8 mouse cellular contexts compared by ENCODE assay signal in the genomic region with DNA sequence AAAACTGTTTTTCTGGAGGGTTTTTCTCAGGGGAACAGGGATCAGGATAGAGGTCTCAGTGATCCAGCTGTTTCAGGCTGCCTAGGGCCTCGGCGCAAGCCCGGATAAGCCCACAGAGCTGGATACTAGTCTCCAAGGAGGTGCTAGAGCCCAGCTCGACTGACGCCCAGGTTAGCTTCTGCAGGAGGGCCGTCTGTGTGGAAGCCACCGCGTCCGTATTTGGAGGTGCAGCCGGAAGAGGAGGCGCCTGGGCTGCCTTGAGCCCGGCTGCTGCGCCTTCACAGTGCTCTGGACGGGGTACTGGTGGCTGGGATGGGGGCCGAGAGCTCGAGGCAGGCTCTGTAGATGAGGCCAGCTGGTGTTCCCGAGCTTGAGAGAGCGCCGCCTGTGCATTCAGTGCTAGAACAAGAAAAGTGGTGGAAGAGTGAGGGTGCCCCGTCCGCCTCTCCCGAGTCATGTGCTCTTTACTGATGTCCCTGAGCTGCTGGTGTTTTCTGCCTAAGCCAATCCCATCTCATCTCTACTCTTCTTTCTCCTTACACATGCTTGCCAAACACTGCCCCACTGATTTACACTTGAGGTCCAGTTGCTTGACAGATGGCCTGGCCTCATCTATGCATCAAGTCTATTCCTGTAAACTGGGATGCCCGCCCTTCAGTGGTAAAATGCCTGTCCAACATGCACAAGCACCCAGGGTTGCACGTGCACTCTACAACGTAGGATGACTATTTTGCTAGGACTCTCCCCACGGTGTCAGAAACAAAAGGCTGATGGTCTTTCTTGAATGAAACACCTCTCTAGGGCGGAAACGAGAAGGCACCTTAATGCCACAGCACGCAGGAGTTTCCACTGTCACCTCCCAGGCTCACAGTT. TPM values are rescaled to one million over a fixed set of nuclear protein-coding genes. Genes with fewer than 3 reads are reported as not detected.
DNase-seq lines count a peak whose midpoint lies in the region; ATAC-seq and TF ChIP-seq lines count a peak whose summit lies in the region.

No protein-coding gene starts in this region.

- no peak for ATAC-seq in heart, embryonic 15.5 days (replicated peaks; ENCODE audit: insufficient number of reproducible peaks, insufficient read depth, low FRiP score, low read depth)
- ATAC-seq in limb, embryonic 14.5 days (ENCODE audit: low FRiP score, low read depth): no peak
- no peak for ATAC-seq in stomach, embryonic 16.5 days (ENCODE audit: insufficient read depth, low FRiP score)

- peaks cover 5% of the 10 kb centered on the region; the same call in 1 of the 2 replicates for H3K36me3 ChIP-seq in heart, embryonic 15.5 days
- H3K36me3 ChIP-seq in limb, embryonic 14.5 days (ENCODE audit: control insufficient read depth, insufficient read depth, low read length): peaks cover 8% of the 10 kb centered on the region
- H3K36me3 ChIP-seq in stomach, embryonic 16.5 days (ENCODE audit: control insufficient read depth, insufficient read depth, low read length): no peaks in the 10 kb centered on the region

- H3K4me3 ChIP-seq in left cerebral cortex, adult 2 months: peak overlapping the region; percentile 58
- peak overlapping the region; percentile 78 for H3K4me3 ChIP-seq in heart, embryonic 15.5 days
- peak overlapping the region; percentile 80 for H3K4me3 ChIP-seq in limb, embryonic 14.5 days (replicated peaks; ENCODE audit: low read length)
- H3K4me3 ChIP-seq in stomach, embryonic 16.5 days (replicated peaks; ENCODE audit: low read length): peak overlapping the region; percentile 85

- intact Hi-C loops in left cerebral cortex, adult 2 months (cut with DNase I): loop anchor here (2.0 kb wide), 1 partner anchor 40 kb away; a partner anchor contains a TSS
- intact Hi-C loops in left cerebral cortex, postnatal 36 days (cut with DNase I): no loop called here

- peak overlapping the region; percentile 76 for H3K4me2 ChIP-seq in heart, embryonic 15.5 days
- H3K4me2 ChIP-seq in limb, embryonic 14.5 days (replicated peaks; ENCODE audit: low read depth, low read length, severe bottlenecking): peak overlapping the region; percentile 93
- H3K4me2 ChIP-seq in stomach, embryonic 16.5 days (ENCODE audit: low read depth, low read length): peak overlapping the region; percentile 88

- H3K4me1 ChIP-seq in heart, embryonic 15.5 days (replicated peaks): peaks cover 49% of the 10 kb centered on the region
- peaks cover 34% of the 10 kb centered on the region for H3K4me1 ChIP-seq in limb, embryonic 14.5 days (ENCODE audit: control insufficient read depth, insufficient read depth, low read length)
- peaks cover 44% of the 10 kb centered on the region for H3K4me1 ChIP-seq in stomach, embryonic 16.5 days (ENCODE audit: control insufficient read depth, insufficient read depth, low read length)

- H3K27ac ChIP-seq in left cerebral cortex, adult 2 months: no peak overlapping the region
- H3K27ac ChIP-seq in heart, embryonic 15.5 days: no peak overlapping the region
- H3K27ac ChIP-seq in limb, embryonic 14.5 days (replicated peaks; ENCODE audit: low read depth, low read length): no peak overlapping the region
- no peak overlapping the region for H3K27ac ChIP-seq in stomach, embryonic 16.5 days (ENCODE audit: low read length)

- H3K27me3 ChIP-seq in heart, embryonic 15.5 days: peaks cover 1% of the 10 kb centered on the region; the same call in 1 of the 2 replicates
- no peaks in the 10 kb centered on the region for H3K27me3 ChIP-seq in limb, embryonic 14.5 days (ENCODE audit: control insufficient read depth, insufficient read depth, low read length)
- no peaks in the 10 kb centered on the region; the same call in none of the 2 replicates for H3K27me3 ChIP-seq in stomach, embryonic 16.5 days (ENCODE audit: control insufficient read depth, insufficient read depth, low read length)

- no peaks in the 10 kb centered on the region for H3K9me3 ChIP-seq in heart, embryonic 15.5 days (replicated peaks)
- no peaks in the 10 kb centered on the region for H3K9me3 ChIP-seq in limb, embryonic 14.5 days (ENCODE audit: control insufficient read depth, low read length)
- no peaks in the 10 kb centered on the region for H3K9me3 ChIP-seq in stomach, embryonic 16.5 days (replicated peaks; ENCODE audit: control insufficient read depth, low read length)

- TF ChIP-seq POLR2A in limb, embryonic 14.5 days (IDR thresholded peaks at IDR 0.05; ENCODE audit: borderline replicate concordance, extremely low read depth, insufficient read depth, insufficient read length): no peak

- peak overlapping the region; percentile 72 for H3K9ac ChIP-seq in heart, embryonic 15.5 days
- H3K9ac ChIP-seq in limb, embryonic 14.5 days (ENCODE audit: low read depth, low read length, severe bottlenecking): peak overlapping the region; percentile 70
- peak overlapping the region; percentile 88 for H3K9ac ChIP-seq in stomach, embryonic 16.5 days (ENCODE audit: low read length)

- no peak for DNase-seq in left cerebral cortex, adult 2 months (ENCODE audit: extremely low spot score in 1 of 2, low spot score in 2 of 2)
- no peak for DNase-seq in left cerebral cortex, postnatal 36 days (ENCODE audit: low spot score in 2 of 2)
- peak; percentile 70 for DNase-seq in cerebellum, adult 9-10 months
- no peak for DNase-seq in limb, embryonic 14.5 days (ENCODE audit: low spot score)
- no peak for DNase-seq in layer of hippocampus, postnatal 10 days (ENCODE audit: low spot score in 2 of 2)
- DNase-seq in spleen, adult 12 weeks (ENCODE audit: low spot score): no peak

- 71% methylated on average over 29 of the region's 29 CpGs for whole genome bisulfite sequencing in heart, embryonic 15.5 days
- WGBS in limb, embryonic 14.5 days: 74% methylated on average over 29 of the region's 29 CpGs
- 74% methylated on average over 29 of the region's 29 CpGs for WGBS in stomach, embryonic 16.5 days

- TF ChIP-seq CTCF in left cerebral cortex, adult 2 months (IDR thresholded peaks at IDR 0.05): peak; percentile 29

RNA-seq across cellular contexts. Expression of a gene that starts 1.1 kb away (rescaled TPM):
- 10 to 100 TPM; 27.5 to 32.4 TPM for total RNA-seq in left cerebral cortex, adult 2 months (2021)
- total RNA-seq in left cerebral cortex, postnatal 36 days (2021): 10 to 100 TPM; 26.8 to 28.7 TPM
- polyA plus RNA-seq in heart, embryonic 15.5 days (2015; fragmentation: Nextera tagmentation; extraction: Ambion mirVana): 68.1 and 82.4 TPM in 2 replicates
- 169 and 253 TPM in 2 replicates for polyA plus RNA-seq in limb, embryonic 14.5 days (2012; rRNA removed)
- 125 TPM in 2 replicates for polyA plus RNA-seq in limb, embryonic 14.5 days (2014; fragmentation: Nextera tagmentation; extraction: Ambion mirVana)
- 64.6 and 66.5 TPM in 2 replicates for polyA plus RNA-seq in stomach, embryonic 16.5 days (2015; fragmentation: Nextera tagmentation; extraction: Ambion mirVana)
- 10 to 100 TPM; 44.4 to 46.5 TPM for total RNA-seq in layer of hippocampus, postnatal 10 days (2021)

RNA-seq across cellular contexts. Expression of a gene that starts 4.4 kb away (rescaled TPM):
- 10 to 100 TPM; 21.1 to 30.7 TPM for total RNA-seq in left cerebral cortex, adult 2 months (2021)
- total RNA-seq in left cerebral cortex, postnatal 36 days (2021): 10 to 100 TPM; 22.9 to 27.1 TPM
- polyA plus RNA-seq in heart, embryonic 15.5 days (2015; fragmentation: Nextera tagmentation; extraction: Ambion mirVana): 82.6 and 84.3 TPM in 2 replicates
- 51.0 and 51.1 TPM in 2 replicates for polyA plus RNA-seq in limb, embryonic 14.5 days (2012; rRNA removed)
- 20.0 and 25.4 TPM in 2 replicates for polyA plus RNA-seq in limb, embryonic 14.5 days (2014; fragmentation: Nextera tagmentation; extraction: Ambion mirVana)
- polyA plus RNA-seq in stomach, embryonic 16.5 days (2015; fragmentation: Nextera tagmentation; extraction: Ambion mirVana): 51.2 and 63.2 TPM in 2 replicates
- total RNA-seq in layer of hippocampus, postnatal 10 days (2021): 10 to 100 TPM; 33.4 to 41.1 TPM

RNA-seq across cellular contexts. Expression of a gene that starts 10.2 kb away (rescaled TPM):
- total RNA-seq in left cerebral cortex, adult 2 months (2021): 10 to 100 TPM; 38.9 to 43.1 TPM
- total RNA-seq in left cerebral cortex, postnatal 36 days (2021): 10 to 100 TPM; 25.1 to 40.3 TPM
- polyA plus RNA-seq in heart, embryonic 15.5 days (2015; fragmentation: Nextera tagmentation; extraction: Ambion mirVana): 26.6 and 43.3 TPM in 2 replicates
- 341 and 441 TPM in 2 replicates for polyA plus RNA-seq in limb, embryonic 14.5 days (2012; rRNA removed)
- polyA plus RNA-seq in limb, embryonic 14.5 days (2014; fragmentation: Nextera tagmentation; extraction: Ambion mirVana): 99.8 and 103 TPM in 2 replicates
- polyA plus RNA-seq in stomach, embryonic 16.5 days (2015; fragmentation: Nextera tagmentation; extraction: Ambion mirVana): 22.8 and 24.6 TPM in 2 replicates
- total RNA-seq in layer of hippocampus, postnatal 10 days (2021): 10 to 100 TPM; 33.4 to 35.4 TPM

RNA-seq across cellular contexts. Expression of a gene that starts 26.4 kb away (rescaled TPM):
- total RNA-seq in left cerebral cortex, adult 2 months (2021): not detected
- not detected for total RNA-seq in left cerebral cortex, postnatal 36 days (2021)
- polyA plus RNA-seq in heart, embryonic 15.5 days (2015; fragmentation: Nextera tagmentation; extraction: Ambion mirVana): 0.40 TPM in 1 of 2 replicates, not detected in the other
- 0.41 and 0.63 TPM in 2 replicates for polyA plus RNA-seq in limb, embryonic 14.5 days (2012; rRNA removed)
- polyA plus RNA-seq in limb, embryonic 14.5 days (2014; fragmentation: Nextera tagmentation; extraction: Ambion mirVana): 0.65 and 0.81 TPM in 2 replicates
- polyA plus RNA-seq in stomach, embryonic 16.5 days (2015; fragmentation: Nextera tagmentation; extraction: Ambion mirVana): 2.0 and 2.2 TPM in 2 replicates
- total RNA-seq in layer of hippocampus, postnatal 10 days (2021): not detected

RNA-seq across cellular contexts. Expression of a gene that starts 40.7 kb away (rescaled TPM):
- total RNA-seq in left cerebral cortex, adult 2 months (2021): 10 to 100 TPM; 92.0 to 98.0 TPM
- total RNA-seq in left cerebral cortex, postnatal 36 days (2021): 10 to 100 TPM; 90.5 to 98.8 TPM
- 53.5 and 65.9 TPM in 2 replicates for polyA plus RNA-seq in heart, embryonic 15.5 days (2015; fragmentation: Nextera tagmentation; extraction: Ambion mirVana)
- polyA plus RNA-seq in limb, embryonic 14.5 days (2012; rRNA removed): 152 and 186 TPM in 2 replicates
- polyA plus RNA-seq in limb, embryonic 14.5 days (2014; fragmentation: Nextera tagmentation; extraction: Ambion mirVana): 78.4 and 81.1 TPM in 2 replicates
- polyA plus RNA-seq in stomach, embryonic 16.5 days (2015; fragmentation: Nextera tagmentation; extraction: Ambion mirVana): 66.3 and 67.8 TPM in 2 replicates
- 10 to 100 TPM; 67.3 to 72.8 TPM for total RNA-seq in layer of hippocampus, postnatal 10 days (2021)
